9 mouse cellular contexts compared by ENCODE assay signal in genomic region chr4:82000590-82001405, GRCm38 (mm10).
DNase-seq lines count a peak whose midpoint lies in the region; ATAC-seq lines count a peak whose summit lies in the region.
"Had no signal": no experiment of that assay in that cellular context is flagged by ENCODE, and none has a peak within 500 bp of the region (broad histone marks: within the 10 kb centered on the region; RNA-seq: fewer than 3 reads in every experiment).

No protein-coding gene starts in this region.

- no peak for DNase-seq in hindbrain, embryonic 11.5 days (ENCODE audit: low spot score)
- peak; percentile 24 to 28 for DNase-seq in right cerebral cortex, postnatal 10 days (ENCODE audit: low spot score in 2 of 2)
- no peak for DNase-seq in right cerebral cortex, postnatal 36 days (ENCODE audit: low spot score in 2 of 2)
- peak; percentile 22 to 42 for DNase-seq in heart, postnatal 14 days
- DNase-seq in skeletal muscle tissue, adult 2 months (ENCODE audit: low read depth, low spot score): peak; percentile 74
- DNase-seq in thymus, adult 18-20 months: no peak
- no peak for DNase-seq in ovary, postnatal 14 days (ENCODE audit: low spot score)

- H3K27ac ChIP-seq in hindbrain, embryonic 13.5 days: peak overlapping the region; percentile 10; the same call in 1 of the 2 replicates
- H3K27ac ChIP-seq in hindbrain, embryonic 11.5 days (ENCODE audit: low read depth, low read length): no peak overlapping the region

- ATAC-seq in hindbrain, embryonic 13.5 days (ENCODE audit: low FRiP score): no peak
- no peak for ATAC-seq in hindbrain, embryonic 11.5 days (ENCODE audit: low FRiP score)

- peaks cover 17% of the 10 kb centered on the region; the same call in 1 of the 2 replicates for H3K4me1 ChIP-seq in hindbrain, embryonic 13.5 days (replicated peaks)
- H3K4me1 ChIP-seq in hindbrain, embryonic 11.5 days (replicated peaks; ENCODE audit: control insufficient read depth, insufficient read depth, low read length): no peaks in the 10 kb centered on the region

- WGBS in hindbrain, embryonic 13.5 days: 75% methylated on average over 19 of the region's 19 CpGs
- 83% methylated on average over 19 of the region's 19 CpGs for WGBS in hindbrain, embryonic 11.5 days

- H3K9me3 ChIP-seq in hindbrain, embryonic 13.5 days: no peaks in the 10 kb centered on the region
- H3K9me3 ChIP-seq in hindbrain, embryonic 11.5 days (ENCODE audit: control insufficient read depth, low read length): no peaks in the 10 kb centered on the region

- no peaks in the 10 kb centered on the region for H3K36me3 ChIP-seq in hindbrain, embryonic 13.5 days
- no peaks in the 10 kb centered on the region for H3K36me3 ChIP-seq in hindbrain, embryonic 11.5 days (ENCODE audit: control insufficient read depth, insufficient read depth, low read length)

- no peaks in the 10 kb centered on the region for H3K27me3 ChIP-seq in hindbrain, embryonic 13.5 days
- H3K27me3 ChIP-seq in hindbrain, embryonic 11.5 days (ENCODE audit: control insufficient read depth, insufficient read depth, low read length): no peaks in the 10 kb centered on the region
- H3K27me3 ChIP-seq: CH12.LX had no signal

- H3K4me3 ChIP-seq in hindbrain, embryonic 13.5 days: no peak overlapping the region
- H3K4me3 ChIP-seq in hindbrain, embryonic 11.5 days (ENCODE audit: low read depth, low read length): no peak overlapping the region

- H3K4me2 ChIP-seq in hindbrain, embryonic 13.5 days: no peak overlapping the region
- H3K4me2 ChIP-seq in hindbrain, embryonic 11.5 days (replicated peaks; ENCODE audit: low read depth, low read length): no peak overlapping the region

- intact Hi-C loops in heart, postnatal 14 days (cut with DNase I): no loop called here

- no peak overlapping the region for H3K9ac ChIP-seq in hindbrain, embryonic 13.5 days
- H3K9ac ChIP-seq in hindbrain, embryonic 11.5 days (ENCODE audit: low read depth, low read length): no peak overlapping the region

Comparison
In these comparisons a context has a peak if more than half of its experiments do, and no peak if none do; other contexts are left out.
1. DNase-seq: peak in right cerebral cortex, postnatal 10 days (2 of 2), heart, postnatal 14 days (2 of 2) and skeletal muscle tissue, adult 2 months (single experiment); none in hindbrain, embryonic 11.5 days (single experiment), right cerebral cortex, postnatal 36 days (0 of 2), thymus, adult 18-20 months (0 of 2) and ovary, postnatal 14 days (single experiment).